Mouse (Mus musculus) heart, adult 2 months (tissue): Measurements from ENCODE around the gene Shtn1. TPM values are rescaled to one million over a fixed set of nuclear protein-coding genes. Genes with fewer than 3 reads are reported as not detected.

Experiments
- DNase-seq, 2 experiments: peaks; one replicate each; pipeline ENCODE4 v3.0.0; 2021
- H3K27ac ChIP-seq: fragments of 200-600 bp; 2 replicates; pipeline ENCODE4 v1.8.1; 2022
- H3K27me3 ChIP-seq: fragments of 200-500 bp; 2 replicates; pipeline ENCODE4 v1.6.1; 2012; ENCODE audit warnings: mild to moderate bottlenecking, low read length, inconsistent platforms, mixed read lengths; ENCODE audit not compliant: control insufficient read depth, insufficient read depth
- H3K36me3 ChIP-seq: fragments of 200-500 bp; 2 replicates; pipeline ENCODE4 v1.6.1; 2012; ENCODE audit warnings: low read length, inconsistent platforms; ENCODE audit not compliant: control insufficient read depth, insufficient read depth
- H3K4me1 ChIP-seq: fragments of 200-500 bp; 2 replicates; pipeline ENCODE4 v1.6.1; 2011; ENCODE audit warnings: low read length; ENCODE audit not compliant: control insufficient read depth, insufficient read depth
- H3K4me3 ChIP-seq: fragments of 200-600 bp; 2 replicates; pipeline ENCODE4 v1.8.1; 2022
- H3K79me2 ChIP-seq: fragments of 200-500 bp; replicated peaks from 2 replicates; pipeline ENCODE4 v1.6.1; 2012; ENCODE audit warnings: mild to moderate bottlenecking, inconsistent platforms, low read length, moderate library complexity, mixed read lengths; ENCODE audit not compliant: control insufficient read depth, insufficient read depth
- H3K9ac ChIP-seq: fragments of 200-500 bp; 2 replicates; pipeline ENCODE4 v1.6.1; 2012; ENCODE audit warnings: low read depth, mild to moderate bottlenecking, control low read depth, inconsistent platforms, low read length, mixed read lengths
- CTCF ChIP-seq: fragments of 200-600 bp; IDR thresholded peaks from 2 replicates; pipeline ENCODE4 v1.8.1; 2022; ENCODE audit warnings: antibody characterized with exemption, mild to moderate bottlenecking, moderate library complexity
- EP300 ChIP-seq: fragments of 200-500 bp; IDR thresholded peaks from 2 replicates; pipeline ENCODE4 v1.6.1; 2011; ENCODE audit warnings: low read depth, low read length, control low read depth; ENCODE audit not compliant: insufficient read depth
- POLR2A ChIP-seq: fragments of 200-500 bp; IDR thresholded peaks from 2 replicates; pipeline ENCODE4 v1.6.1; 2011; ENCODE audit warnings: mild to moderate bottlenecking, low read depth, low read length, control low read depth; ENCODE audit not compliant: insufficient read depth
- WGBS: fragments of 180-500 bp; shearing (Covaris S2); methylation state at CpG from one replicate; pipeline ENCODE4 v1.1.7; 2018; 5-methylcytosine and 5-hydroxymethylcytosine counted together
- intact Hi-C: fragments of 180-260 bp; cut with DNase I; formaldehyde crosslinking; loops from one replicate; pipeline ENCODE4 v1.15.1; 2025
- polyA plus RNA-seq: library from polyadenylated mRNA; depleted of rRNA; stranded (reverse); fragments of >200 nt; gene quantifications from 2 replicates; pipeline ENCODE4 v1.2.3, GENCODE M21; 2012
- total RNA-seq, 2 experiments: library from RNA; stranded (reverse); gene quantifications; 2 replicates each; pipeline ENCODE4 v1.2.3; 2021

Shtn1 gene
- total and polyA plus RNA-seq, 3 experiments, result 0.90 to 2.4 (median 2.3) TPM

GRCm38 (mm10) chr19:59084296-59084695 lies 8.4 kb upstream of the Shtn1 start:
- Histone ChIP-seq H3K27me3 (no peaks in the 10 kb centered on the region), H3K36me3 (no peaks in the 10 kb centered on the region), H3K4me1 (no peaks in the 10 kb centered on the region), H3K27ac (no peak overlapping the region), H3K79me2 (no peaks in the 10 kb centered on the region), H3K9ac (no peak overlapping the region), H3K4me3 (no peak overlapping the region)
- TF ChIP-seq POLR2A, result no peak
- TF ChIP-seq EP300, result no peak
- TF ChIP-seq CTCF, result peak; percentile 44
- WGBS, result 39% methylated on average over 4 of the region's 4 CpGs
- intact Hi-C loops, result no loop called here
- no peak for DNase-seq

DNA sequence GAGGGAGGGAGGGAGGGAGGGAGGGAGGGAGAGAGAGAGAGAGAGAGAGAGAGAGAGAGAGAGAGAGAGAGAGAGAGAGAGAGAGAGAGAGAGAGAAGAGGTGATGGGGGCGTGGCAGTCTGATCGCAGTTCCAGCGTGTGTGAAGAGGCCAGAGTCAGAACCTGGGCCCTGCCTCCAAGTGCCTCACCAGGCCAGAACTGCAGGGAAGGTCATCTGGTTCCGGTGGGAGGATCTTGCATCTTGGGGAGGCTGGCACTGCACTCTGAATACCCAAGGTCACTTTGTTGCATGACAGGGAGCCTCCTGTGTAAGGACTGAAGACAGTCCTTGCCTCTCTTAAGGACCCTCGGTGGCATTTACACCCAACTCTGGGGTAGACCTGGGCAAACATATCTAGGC lies 231 bp upstream of the Shtn1 start:
- Histone ChIP-seq H3K79me2 (no peaks in the 10 kb centered on the region), H3K36me3 (no peaks in the 10 kb centered on the region), H3K4me3 (no peak overlapping the region), H3K27ac (no peak overlapping the region), H3K27me3 (peaks cover 3% of the 10 kb centered on the region; the same call in 1 of the 2 replicates), H3K9ac (no peak overlapping the region), H3K4me1 (no peaks in the 10 kb centered on the region)
- intact Hi-C loops, result no loop called here
- WGBS, result 29% methylated on average over 5 of the region's 5 CpGs
- no peak for TF ChIP-seq POLR2A
- TF ChIP-seq CTCF, result no peak
- TF ChIP-seq EP300, result no peak
- no peak for DNase-seq

DNA sequence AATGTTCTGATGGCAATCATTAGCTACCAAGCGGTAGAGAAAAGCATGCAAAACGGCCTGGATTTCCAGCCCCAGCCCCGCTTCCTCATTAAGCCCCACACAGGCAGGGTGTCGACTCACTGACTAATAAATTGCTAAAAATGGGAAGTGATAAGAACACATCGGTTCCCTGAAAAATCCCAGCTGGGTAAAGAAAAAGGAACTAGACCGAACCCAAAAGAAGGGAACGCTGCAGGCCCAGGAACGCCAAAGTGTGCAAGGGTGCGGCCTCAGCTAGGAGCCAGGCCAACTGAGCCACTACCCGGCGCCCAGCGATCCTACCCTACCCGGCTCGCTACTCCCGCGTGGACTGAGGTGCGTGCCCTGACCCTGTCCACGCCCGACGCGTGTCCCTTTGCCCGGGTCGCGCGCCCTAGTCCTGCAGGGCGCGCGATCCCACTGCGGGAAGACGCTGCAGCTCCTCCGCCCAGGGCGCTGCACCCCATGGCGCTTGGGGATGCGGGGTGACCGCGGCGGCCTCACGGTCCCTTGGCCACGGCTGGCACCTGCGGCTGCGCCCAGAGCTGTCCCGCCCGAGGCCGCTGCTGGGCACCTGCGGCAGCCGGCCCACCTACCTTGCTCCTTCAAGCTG lies 944 bp downstream of the Shtn1 start:
- intact Hi-C loops, result no loop called here
- Histone ChIP-seq H3K4me1 (no peaks in the 10 kb centered on the region; the same call in 1 of the 2 replicates), H3K9ac (peak overlapping the region; percentile 53), H3K4me3 (peak overlapping the region; percentile 51), H3K79me2 (no peaks in the 10 kb centered on the region), H3K27me3 (peaks cover 3% of the 10 kb centered on the region; the same call in 1 of the 2 replicates), H3K36me3 (no peaks in the 10 kb centered on the region), H3K27ac (no peak overlapping the region)
- WGBS, result 7% methylated on average over 46 of the region's 46 CpGs
- DNase-seq, result peak in 1 of 2 experiments; percentile 47
- TF ChIP-seq CTCF, result no peak
- no peak for TF ChIP-seq EP300
- no peak for TF ChIP-seq POLR2A

- Histone ChIP-seq H3K27me3 (peaks cover 3% of the 10 kb centered on the region; the same call in 1 of the 2 replicates), H3K4me1 (no peaks in the 10 kb centered on the region; the same call in 1 of the 2 replicates), H3K79me2 (no peaks in the 10 kb centered on the region), H3K4me3 (no peak overlapping the region), H3K36me3 (no peaks in the 10 kb centered on the region), H3K9ac (no peak overlapping the region), H3K27ac (no peak overlapping the region)
- WGBS, result 69% methylated on average over 3 of the region's 3 CpGs
- DNase-seq, result no peak
- TF ChIP-seq POLR2A, result no peak
- intact Hi-C loops, result no loop called here
Observed at GRCm38 (mm10) chr19:59074381-59074780, 1.5 kb downstream of the Shtn1 start.

DNA sequence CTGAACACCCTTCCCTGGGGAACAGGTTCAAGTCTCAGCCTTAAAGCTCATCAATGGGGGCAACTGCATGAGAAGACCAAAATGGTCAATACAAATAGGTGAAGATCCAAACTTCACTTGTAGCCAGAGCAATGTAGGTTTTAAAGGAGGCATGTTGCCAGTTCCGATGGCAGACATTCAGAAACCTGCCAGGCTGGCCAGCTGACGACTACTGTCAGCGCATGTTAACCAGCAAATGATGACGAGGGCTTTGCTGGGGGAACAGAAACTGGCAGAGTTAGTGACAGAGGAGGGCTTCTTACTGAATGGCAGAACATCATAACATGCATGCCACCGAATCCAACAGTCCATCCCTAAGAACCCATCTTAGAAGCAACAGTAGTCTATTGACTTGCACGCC lies 2.9 kb downstream of the Shtn1 start:
- Histone ChIP-seq H3K36me3 (no peaks in the 10 kb centered on the region), H3K27ac (no peak overlapping the region), H3K27me3 (peaks cover 3% of the 10 kb centered on the region; the same call in 1 of the 2 replicates), H3K4me1 (no peaks in the 10 kb centered on the region; the same call in 1 of the 2 replicates), H3K79me2 (no peaks in the 10 kb centered on the region), H3K9ac (no peak overlapping the region), H3K4me3 (no peak overlapping the region)
- TF ChIP-seq CTCF (no peak), POLR2A (no peak), EP300 (no peak)
- 67% methylated on average over 6 of the region's 6 CpGs for WGBS
- intact Hi-C loops, result no loop called here
- no peak for DNase-seq

DNA sequence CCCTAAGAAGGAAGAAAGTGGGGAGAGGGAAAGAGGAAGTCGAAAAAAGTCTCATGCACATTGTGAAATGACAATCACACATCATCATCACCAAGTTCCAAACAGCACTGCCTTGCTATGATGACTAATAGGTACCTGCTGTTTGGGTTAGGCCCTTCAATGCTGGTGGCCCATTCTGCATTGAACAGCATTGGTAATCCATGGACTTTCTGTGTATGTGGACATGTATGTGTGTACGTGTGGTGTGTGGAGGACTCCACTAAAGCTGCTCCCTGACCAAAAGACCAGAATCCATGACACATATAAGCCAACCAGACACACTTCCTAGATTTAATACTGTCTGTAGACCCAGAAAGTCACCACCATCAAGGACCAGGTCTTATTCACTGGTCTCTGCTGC lies 3.9 kb downstream of the Shtn1 start:
- peaks cover 3% of the 10 kb centered on the region; the same call in 1 of the 2 replicates for H3K27me3 ChIP-seq
- H3K9ac ChIP-seq, result no peak overlapping the region
- DNase-seq, result no peak
- no peak for TF ChIP-seq EP300
- TF ChIP-seq CTCF, result no peak
- TF ChIP-seq POLR2A, result no peak
- no peaks in the 10 kb centered on the region for H3K79me2 ChIP-seq
- WGBS, result 77% methylated on average over 2 of the region's 2 CpGs
- no peaks in the 10 kb centered on the region for H3K36me3 ChIP-seq
- intact Hi-C loops, result no loop called here
- no peak overlapping the region for H3K27ac ChIP-seq
- H3K4me1 ChIP-seq, result no peaks in the 10 kb centered on the region; the same call in 1 of the 2 replicates
- no peak overlapping the region for H3K4me3 ChIP-seq
